ENCODE assay signal across 25 mouse cellular contexts in the genomic region with DNA sequence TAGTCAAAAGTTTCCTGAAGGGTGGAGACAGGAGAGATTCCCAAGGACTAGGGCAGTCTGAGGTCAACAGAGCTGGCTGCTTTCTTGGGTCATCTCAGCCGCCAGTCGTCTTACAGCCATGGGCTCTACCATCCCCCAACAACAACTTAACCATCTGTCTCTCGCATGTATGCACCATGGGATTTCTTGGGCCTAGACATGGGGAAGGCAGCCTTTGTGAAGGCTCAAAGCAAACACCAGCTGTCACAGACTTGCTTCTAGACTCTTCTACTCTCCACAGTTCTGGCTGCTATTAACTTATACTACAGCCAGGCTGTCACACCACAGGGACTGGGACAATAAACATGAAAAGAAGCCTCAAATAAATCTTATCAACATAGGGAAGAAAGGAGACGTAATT. TPM values are rescaled to one million over a fixed set of nuclear protein-coding genes. Genes with fewer than 3 reads are reported as not detected.
DNase-seq lines count a peak whose midpoint lies in the region; ATAC-seq and TF ChIP-seq lines count a peak whose summit lies in the region.
"Had no signal": no experiment of that assay in that cellular context is flagged by ENCODE, and none has a peak within 500 bp of the region (broad histone marks: within the 10 kb centered on the region; RNA-seq: fewer than 3 reads in every experiment).

No protein-coding gene starts in this region.

- no peaks in the 10 kb centered on the region for H3K27me3 ChIP-seq in hindbrain, embryonic 10.5 days (ENCODE audit: insufficient read depth, poor library complexity, severe bottlenecking)
- H3K27me3 ChIP-seq in hindbrain, embryonic 13.5 days = no peaks in the 10 kb centered on the region
- H3K27me3 ChIP-seq in neural tube, embryonic 12.5 days (replicated peaks) = no peaks in the 10 kb centered on the region
- H3K27me3 ChIP-seq in neural tube, embryonic 15.5 days (replicated peaks) = no peaks in the 10 kb centered on the region
- no peaks in the 10 kb centered on the region for H3K27me3 ChIP-seq in forebrain, postnatal 0 days (ENCODE audit: insufficient read depth, low read length)
- H3K27me3 ChIP-seq: heart, embryonic 13.5 days; intestine, embryonic 15.5 days had no signal

- no peak overlapping the region for H3K9ac ChIP-seq in hindbrain, embryonic 13.5 days
- no peak overlapping the region for H3K9ac ChIP-seq in neural tube, embryonic 12.5 days
- no peak overlapping the region for H3K9ac ChIP-seq in neural tube, embryonic 15.5 days (replicated peaks)
- H3K9ac ChIP-seq in forebrain, postnatal 0 days = no peak overlapping the region
- H3K9ac ChIP-seq: heart, embryonic 13.5 days; intestine, embryonic 15.5 days had no signal

- no peak overlapping the region for H3K4me3 ChIP-seq in hindbrain, embryonic 10.5 days
- H3K4me3 ChIP-seq in hindbrain, embryonic 13.5 days = no peak overlapping the region
- H3K4me3 ChIP-seq in neural tube, embryonic 12.5 days = no peak overlapping the region
- H3K4me3 ChIP-seq in neural tube, embryonic 15.5 days (replicated peaks) = no peak overlapping the region
- H3K4me3 ChIP-seq in forebrain, postnatal 0 days (ENCODE audit: low read depth, low read length) = no peak overlapping the region
- H3K4me3 ChIP-seq: heart, embryonic 13.5 days; intestine, embryonic 15.5 days; left cerebral cortex, adult 2 months had no signal

- no peak for TF ChIP-seq CTCF in forebrain, postnatal 0 days (IDR thresholded peaks at IDR 0.05; ENCODE audit: low read depth)

- 64% methylated on average over 4 of the region's 4 CpGs for WGBS in hindbrain, embryonic 10.5 days
- 56% methylated on average over 4 of the region's 4 CpGs for WGBS in hindbrain, embryonic 13.5 days
- 42% methylated on average over 4 of the region's 4 CpGs for WGBS in neural tube, embryonic 12.5 days
- 43% methylated on average over 4 of the region's 4 CpGs for WGBS in neural tube, embryonic 15.5 days
- 56% methylated on average over 4 of the region's 4 CpGs for WGBS in forebrain, postnatal 0 days

- no peak for ATAC-seq in hindbrain, embryonic 13.5 days (ENCODE audit: low FRiP score)
- ATAC-seq in neural tube, embryonic 12.5 days (ENCODE audit: low FRiP score, low read depth) = 0 out of 2 replicates have a peak, but pooled peaks have one; percentile 53
- no peak for ATAC-seq in neural tube, embryonic 15.5 days (ENCODE audit: low FRiP score)
- ATAC-seq in forebrain, postnatal 0 days = peak; percentile 86
- no peak for ATAC-seq in inflammation-experienced regulatory T-cells, adult 6 months
- ATAC-seq: intestine, embryonic 15.5 days; lung, postnatal 0 days had no signal

- no peak overlapping the region for H3K4me2 ChIP-seq in hindbrain, embryonic 13.5 days
- no peak overlapping the region for H3K4me2 ChIP-seq in neural tube, embryonic 12.5 days (replicated peaks)
- H3K4me2 ChIP-seq in neural tube, embryonic 15.5 days = no peak overlapping the region
- no peak overlapping the region for H3K4me2 ChIP-seq in forebrain, postnatal 0 days (ENCODE audit: low read depth)
- H3K4me2 ChIP-seq: heart, embryonic 13.5 days; intestine, embryonic 15.5 days had no signal

- peaks cover 100% of the 10 kb centered on the region for H3K36me3 ChIP-seq in hindbrain, embryonic 10.5 days
- H3K36me3 ChIP-seq in hindbrain, embryonic 13.5 days = peaks cover 100% of the 10 kb centered on the region
- peaks cover 98% of the 10 kb centered on the region for H3K36me3 ChIP-seq in neural tube, embryonic 12.5 days
- H3K36me3 ChIP-seq in neural tube, embryonic 15.5 days = peaks cover 100% of the 10 kb centered on the region
- peaks cover 89% of the 10 kb centered on the region for H3K36me3 ChIP-seq in forebrain, postnatal 0 days (ENCODE audit: insufficient read depth)

- peak overlapping the region; percentile 64 for H3K27ac ChIP-seq in hindbrain, embryonic 10.5 days
- no peak overlapping the region for H3K27ac ChIP-seq in hindbrain, embryonic 13.5 days
- no peak overlapping the region for H3K27ac ChIP-seq in neural tube, embryonic 12.5 days
- no peak overlapping the region for H3K27ac ChIP-seq in neural tube, embryonic 15.5 days (replicated peaks)
- no peak overlapping the region for H3K27ac ChIP-seq in forebrain, postnatal 0 days (ENCODE audit: low read depth, low read length)
- H3K27ac ChIP-seq: heart, embryonic 13.5 days; intestine, embryonic 15.5 days; left cerebral cortex, adult 2 months had no signal

- no peak for DNase-seq in hindbrain, embryonic 10.5 days (ENCODE audit: low spot score)
- peak; percentile 27 for DNase-seq in forebrain, postnatal 0 days
- no peak for DNase-seq in urinary bladder, adult 18-20 months (ENCODE audit: low spot score in 2 of 2)
- DNase-seq: adrenal gland, adult 2 months; cerebellum, adult 9-10 months; embryo, embryonic 11 days; gastrocnemius, postnatal 10 days; heart, adult 18-20 months; heart, postnatal 36 days; kidney, postnatal 36 days; left cerebral cortex, postnatal 4 days; liver; thymus, postnatal 14 days had no signal

- H3K9me3 ChIP-seq in hindbrain, embryonic 10.5 days = no peaks in the 10 kb centered on the region
- no peaks in the 10 kb centered on the region for H3K9me3 ChIP-seq in hindbrain, embryonic 13.5 days
- no peaks in the 10 kb centered on the region for H3K9me3 ChIP-seq in neural tube, embryonic 12.5 days
- no peaks in the 10 kb centered on the region for H3K9me3 ChIP-seq in neural tube, embryonic 15.5 days (replicated peaks)
- H3K9me3 ChIP-seq in forebrain, postnatal 0 days (ENCODE audit: low read length) = no peaks in the 10 kb centered on the region
- H3K9me3 ChIP-seq: heart, embryonic 13.5 days; intestine, embryonic 15.5 days had no signal

- H3K4me1 ChIP-seq in hindbrain, embryonic 10.5 days (replicated peaks) = 0 out of 2 replicates have a peak, but pooled peaks cover 13% of the 10 kb centered on the region
- H3K4me1 ChIP-seq in hindbrain, embryonic 13.5 days (replicated peaks) = no peaks in the 10 kb centered on the region
- no peaks in the 10 kb centered on the region for H3K4me1 ChIP-seq in neural tube, embryonic 12.5 days
- H3K4me1 ChIP-seq in neural tube, embryonic 15.5 days = no peaks in the 10 kb centered on the region
- no peaks in the 10 kb centered on the region for H3K4me1 ChIP-seq in forebrain, postnatal 0 days (ENCODE audit: insufficient read depth)
- H3K4me1 ChIP-seq: intestine, embryonic 15.5 days had no signal

RNA-seq across cellular contexts. Expression of a gene that starts 10.8 kb away (rescaled TPM):
- 173 and 187 TPM in 2 replicates for polyA plus RNA-seq in hindbrain, embryonic 10.5 days (2016; fragmentation: Nextera tagmentation; extraction: Ambion mirVana)
- polyA plus RNA-seq in hindbrain, embryonic 13.5 days (2015; fragmentation: Nextera tagmentation; extraction: Ambion mirVana) = 186 and 190 TPM in 2 replicates
- polyA plus RNA-seq in neural tube, embryonic 12.5 days (2016; fragmentation: Nextera tagmentation; extraction: Ambion mirVana) = 216 and 227 TPM in 2 replicates
- 174 and 182 TPM in 2 replicates for polyA plus RNA-seq in neural tube, embryonic 15.5 days (2015; fragmentation: Nextera tagmentation; extraction: Ambion mirVana)
- 199 and 241 TPM in 2 replicates for total RNA-seq in forebrain, postnatal 0 days (2014; rRNA removed)
- polyA plus RNA-seq in forebrain, postnatal 0 days (2015; fragmentation: Nextera tagmentation; extraction: Ambion mirVana) = 127 and 151 TPM in 2 replicates
- 100 to 1,000 TPM in 1 of 3 experiments, 10 to 100 TPM in 2; 94.5 to 111 (median 98.0) TPM for polyA plus RNA-seq in inflammation-experienced regulatory T-cells, adult 6 months (2017; shearing (Covaris generic))

RNA-seq across cellular contexts. Expression of a gene that starts 11.0 kb away (rescaled TPM):
- polyA plus RNA-seq in hindbrain, embryonic 10.5 days (2016; fragmentation: Nextera tagmentation; extraction: Ambion mirVana) = 112 and 127 TPM in 2 replicates
- polyA plus RNA-seq in hindbrain, embryonic 13.5 days (2015; fragmentation: Nextera tagmentation; extraction: Ambion mirVana) = 118 and 128 TPM in 2 replicates
- 132 and 137 TPM in 2 replicates for polyA plus RNA-seq in neural tube, embryonic 12.5 days (2016; fragmentation: Nextera tagmentation; extraction: Ambion mirVana)
- 100 and 109 TPM in 2 replicates for polyA plus RNA-seq in neural tube, embryonic 15.5 days (2015; fragmentation: Nextera tagmentation; extraction: Ambion mirVana)
- total RNA-seq in forebrain, postnatal 0 days (2014; rRNA removed) = 61.9 and 73.1 TPM in 2 replicates
- 77.1 and 93.9 TPM in 2 replicates for polyA plus RNA-seq in forebrain, postnatal 0 days (2015; fragmentation: Nextera tagmentation; extraction: Ambion mirVana)
- polyA plus RNA-seq in inflammation-experienced regulatory T-cells, adult 6 months (2017; shearing (Covaris generic)) = 100 to 1,000 TPM in 2 of 3 experiments, 10 to 100 TPM in 1; 97.1 to 147 (median 109) TPM

RNA-seq across cellular contexts. Expression of a gene that starts 14.2 kb away (rescaled TPM):
- polyA plus RNA-seq in hindbrain, embryonic 10.5 days (2016; fragmentation: Nextera tagmentation; extraction: Ambion mirVana) = 9.9 and 16.3 TPM in 2 replicates
- polyA plus RNA-seq in hindbrain, embryonic 13.5 days (2015; fragmentation: Nextera tagmentation; extraction: Ambion mirVana) = 8.1 and 9.8 TPM in 2 replicates
- polyA plus RNA-seq in neural tube, embryonic 12.5 days (2016; fragmentation: Nextera tagmentation; extraction: Ambion mirVana) = 18.2 and 21.7 TPM in 2 replicates
- 2.2 and 2.6 TPM in 2 replicates for polyA plus RNA-seq in neural tube, embryonic 15.5 days (2015; fragmentation: Nextera tagmentation; extraction: Ambion mirVana)
- total RNA-seq in forebrain, postnatal 0 days (2014; rRNA removed) = 0.95 and 1.0 TPM in 2 replicates
- polyA plus RNA-seq in forebrain, postnatal 0 days (2015; fragmentation: Nextera tagmentation; extraction: Ambion mirVana) = 0.20 and 0.47 TPM in 2 replicates
- polyA plus RNA-seq in inflammation-experienced regulatory T-cells, adult 6 months (2017; shearing (Covaris generic)) = not detected
- total RNA-seq: adrenal gland, adult 2 months; gastrocnemius, postnatal 10 days; heart, adult 18-20 months; heart, postnatal 36 days; monocyte, adult 5-6 weeks had no signal
- polyA plus RNA-seq: adrenal gland, adult 2 months; heart, embryonic 13.5 days; kidney, embryonic 14.5 days; liver, embryonic 16.5 days; lung, postnatal 0 days; stomach, embryonic 16.5 days had no signal

RNA-seq across cellular contexts. Expression of a gene that starts 43.3 kb away (rescaled TPM):
- 46.0 and 72.6 TPM in 2 replicates for polyA plus RNA-seq in hindbrain, embryonic 10.5 days (2016; fragmentation: Nextera tagmentation; extraction: Ambion mirVana)
- 49.4 and 52.1 TPM in 2 replicates for polyA plus RNA-seq in hindbrain, embryonic 13.5 days (2015; fragmentation: Nextera tagmentation; extraction: Ambion mirVana)
- polyA plus RNA-seq in neural tube, embryonic 12.5 days (2016; fragmentation: Nextera tagmentation; extraction: Ambion mirVana) = 66.0 and 69.7 TPM in 2 replicates
- polyA plus RNA-seq in neural tube, embryonic 15.5 days (2015; fragmentation: Nextera tagmentation; extraction: Ambion mirVana) = 37.3 and 40.1 TPM in 2 replicates
- 47.2 and 63.4 TPM in 2 replicates for total RNA-seq in forebrain, postnatal 0 days (2014; rRNA removed)
- polyA plus RNA-seq in forebrain, postnatal 0 days (2015; fragmentation: Nextera tagmentation; extraction: Ambion mirVana) = 35.3 and 37.3 TPM in 2 replicates
- under 1 TPM; 0.57 to 0.66 (median 0.64) TPM for polyA plus RNA-seq in inflammation-experienced regulatory T-cells, adult 6 months (2017; shearing (Covaris generic))

RNA-seq across cellular contexts. Expression of a gene that starts 55.0 kb away (rescaled TPM):
- 183 and 210 TPM in 2 replicates for polyA plus RNA-seq in hindbrain, embryonic 10.5 days (2016; fragmentation: Nextera tagmentation; extraction: Ambion mirVana)
- polyA plus RNA-seq in hindbrain, embryonic 13.5 days (2015; fragmentation: Nextera tagmentation; extraction: Ambion mirVana) = 163 and 168 TPM in 2 replicates
- polyA plus RNA-seq in neural tube, embryonic 12.5 days (2016; fragmentation: Nextera tagmentation; extraction: Ambion mirVana) = 191 TPM in 2 replicates
- 154 and 162 TPM in 2 replicates for polyA plus RNA-seq in neural tube, embryonic 15.5 days (2015; fragmentation: Nextera tagmentation; extraction: Ambion mirVana)
- 150 and 161 TPM in 2 replicates for total RNA-seq in forebrain, postnatal 0 days (2014; rRNA removed)
- 130 and 136 TPM in 2 replicates for polyA plus RNA-seq in forebrain, postnatal 0 days (2015; fragmentation: Nextera tagmentation; extraction: Ambion mirVana)
- 10 to 100 TPM; 61.2 to 81.8 (median 78.3) TPM for polyA plus RNA-seq in inflammation-experienced regulatory T-cells, adult 6 months (2017; shearing (Covaris generic))

Comparison
In these comparisons a context has a peak if more than half of its experiments do, and no peak if none do; other contexts are left out.
1. ATAC-seq: peak in neural tube, embryonic 12.5 days (single experiment) and forebrain, postnatal 0 days (single experiment); none in hindbrain, embryonic 13.5 days (single experiment), neural tube, embryonic 15.5 days (single experiment) and inflammation-experienced regulatory T-cells, adult 6 months (single experiment).